Mouse (Mus musculus): ENCODE measurements around the gene Fam222a. TPM values are rescaled to one million over a fixed set of nuclear protein-coding genes. Genes with fewer than 3 reads are reported as not detected.
A peak's percentile ranks its signal among the peaks of the same experiment; 100 is the strongest.

Fam222a gene
- polyA plus RNA-seq, 1 experiment: 3.4 TPM

- H3K27me3 ChIP-seq (ENCODE audit: control insufficient read depth, insufficient read depth, low read length, poor library complexity, severe bottlenecking): no peaks in the 10 kb centered on the region
These were observed 77.1 kb downstream of the Fam222a start for GRCm38 (mm10) chr5:114644918-114645317.

DNA sequence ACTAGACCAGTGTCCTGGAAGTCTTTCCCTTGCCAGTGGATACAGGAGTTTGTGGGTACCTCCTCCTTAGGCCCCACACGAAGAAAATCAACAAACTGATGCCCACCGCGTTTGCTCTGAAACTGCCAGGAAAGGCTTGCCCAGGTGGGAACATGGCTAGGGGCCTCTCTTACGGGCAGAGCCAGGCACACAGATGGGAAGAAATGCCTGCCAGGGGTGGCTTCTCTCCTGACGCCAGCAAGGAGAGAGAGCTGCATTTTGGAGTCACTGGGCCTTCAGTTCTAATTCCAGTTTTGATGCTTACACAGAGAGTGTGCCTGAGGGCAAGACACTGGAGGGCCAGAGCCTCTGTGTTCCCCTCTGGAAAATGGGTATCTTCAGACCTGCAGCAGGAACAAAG is 78.1 kb downstream of the Fam222a start:
- H3K27ac ChIP-seq (ENCODE audit: insufficient read depth, low read length): no peak overlapping the region
- H3K27me3 ChIP-seq (ENCODE audit: control insufficient read depth, insufficient read depth, low read length, poor library complexity, severe bottlenecking): no peaks in the 10 kb centered on the region
- no peak overlapping the region for H3K9ac ChIP-seq (ENCODE audit: low read depth, poor library complexity, severe bottlenecking)
- H3K36me3 ChIP-seq (ENCODE audit: control insufficient read depth, insufficient read depth, low read length, poor library complexity, severe bottlenecking): no peaks in the 10 kb centered on the region
- H3K9me3 ChIP-seq (replicated peaks; ENCODE audit: control insufficient read depth, insufficient read depth, low read length, poor library complexity, severe bottlenecking): no peaks in the 10 kb centered on the region
- TF ChIP-seq CTCF (IDR thresholded peaks at IDR 0.05; ENCODE audit: low read depth, low read length) (no peak), EP300 (IDR thresholded peaks at IDR 0.05; ENCODE audit: insufficient read depth, low read depth, low read length) (no peak), POLR2A (IDR thresholded peaks at IDR 0.05; ENCODE audit: insufficient read depth, low read length) (no peak)
- H3K4me3 ChIP-seq (ENCODE audit: low read depth, low read length): no peak overlapping the region
- no peaks in the 10 kb centered on the region for H3K4me1 ChIP-seq (ENCODE audit: control insufficient read depth, insufficient read depth, low read length)

More at GRCm38 (mm10) chr5:114644918-114645317, 77.1 kb downstream of the Fam222a start:
- TF ChIP-seq CTCF (IDR thresholded peaks at IDR 0.05; ENCODE audit: low read depth, low read length): no peak
- TF ChIP-seq EP300 (IDR thresholded peaks at IDR 0.05; ENCODE audit: insufficient read depth, low read depth, low read length): no peak
- TF ChIP-seq POLR2A (IDR thresholded peaks at IDR 0.05; ENCODE audit: insufficient read depth, low read length): no peak
- Histone ChIP-seq H3K36me3 (ENCODE audit: control insufficient read depth, insufficient read depth, low read length, poor library complexity, severe bottlenecking) (no peaks in the 10 kb centered on the region), H3K9ac (ENCODE audit: low read depth, poor library complexity, severe bottlenecking) (no peak overlapping the region), H3K27ac (ENCODE audit: insufficient read depth, low read length) (no peak overlapping the region), H3K9me3 (replicated peaks; ENCODE audit: control insufficient read depth, insufficient read depth, low read length, poor library complexity, severe bottlenecking) (no peaks in the 10 kb centered on the region), H3K4me1 (ENCODE audit: control insufficient read depth, insufficient read depth, low read length) (no peaks in the 10 kb centered on the region), H3K4me3 (ENCODE audit: low read depth, low read length) (no peak overlapping the region)

DNA sequence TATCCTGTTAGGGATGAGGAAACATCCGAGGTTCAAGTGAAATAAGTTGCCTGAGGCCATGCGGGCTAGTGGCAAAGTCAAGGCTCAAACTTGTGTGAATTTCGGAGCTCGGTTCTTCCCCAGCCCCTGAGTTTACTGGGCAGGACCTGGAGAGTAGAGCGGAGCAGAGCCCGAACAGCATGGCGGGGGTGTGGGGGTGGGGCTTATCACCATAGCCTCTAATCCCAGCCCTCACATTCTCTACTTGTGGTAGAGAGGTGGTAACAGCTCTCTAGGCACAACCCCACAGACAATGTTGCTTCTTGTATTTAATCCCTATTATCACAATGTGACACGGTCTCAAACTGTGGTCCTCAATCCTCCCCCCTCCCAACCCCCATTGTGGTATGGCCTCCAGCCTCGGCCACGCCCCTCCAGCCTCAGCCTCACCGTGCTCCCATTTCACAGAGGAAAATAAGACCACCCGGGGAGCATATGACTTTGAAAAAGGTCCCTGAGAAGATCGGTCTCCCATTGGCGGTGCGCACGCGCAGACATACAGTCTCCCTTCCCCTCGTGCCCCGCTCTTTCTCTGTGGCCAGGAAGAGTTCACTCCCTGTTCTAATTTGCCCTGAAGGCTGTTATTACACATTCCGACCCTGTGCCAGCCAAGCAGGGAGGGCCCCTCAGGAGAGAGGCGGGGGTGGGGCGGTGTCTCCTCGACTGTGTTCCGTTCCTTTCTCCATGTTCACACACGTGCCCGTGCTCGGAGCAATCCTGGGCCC is 79.6 kb downstream of the Fam222a start:
- no peaks in the 10 kb centered on the region for H3K9me3 ChIP-seq (replicated peaks; ENCODE audit: control insufficient read depth, insufficient read depth, low read length, poor library complexity, severe bottlenecking)
- peak overlapping the region; percentile 81 for H3K4me3 ChIP-seq (ENCODE audit: low read depth, low read length)
- no peaks in the 10 kb centered on the region for H3K4me1 ChIP-seq (ENCODE audit: control insufficient read depth, insufficient read depth, low read length)
- TF ChIP-seq POLR2A (IDR thresholded peaks at IDR 0.05; ENCODE audit: insufficient read depth, low read length) (peak; percentile 83), EP300 (IDR thresholded peaks at IDR 0.05; ENCODE audit: insufficient read depth, low read depth, low read length) (0 out of 2 replicates have a peak, but pooled peaks have one; percentile 49), CTCF (IDR thresholded peaks at IDR 0.05; ENCODE audit: low read depth, low read length) (no peak)
- H3K36me3 ChIP-seq (ENCODE audit: control insufficient read depth, insufficient read depth, low read length, poor library complexity, severe bottlenecking): no peaks in the 10 kb centered on the region
- H3K27ac ChIP-seq (ENCODE audit: insufficient read depth, low read length): peak overlapping the region; percentile 27; the same call in 1 of the 2 replicates
- H3K27me3 ChIP-seq (ENCODE audit: control insufficient read depth, insufficient read depth, low read length, poor library complexity, severe bottlenecking): no peaks in the 10 kb centered on the region
- peak overlapping the region; percentile 26; the same call in 1 of the 2 replicates for H3K9ac ChIP-seq (ENCODE audit: low read depth, poor library complexity, severe bottlenecking)

DNA sequence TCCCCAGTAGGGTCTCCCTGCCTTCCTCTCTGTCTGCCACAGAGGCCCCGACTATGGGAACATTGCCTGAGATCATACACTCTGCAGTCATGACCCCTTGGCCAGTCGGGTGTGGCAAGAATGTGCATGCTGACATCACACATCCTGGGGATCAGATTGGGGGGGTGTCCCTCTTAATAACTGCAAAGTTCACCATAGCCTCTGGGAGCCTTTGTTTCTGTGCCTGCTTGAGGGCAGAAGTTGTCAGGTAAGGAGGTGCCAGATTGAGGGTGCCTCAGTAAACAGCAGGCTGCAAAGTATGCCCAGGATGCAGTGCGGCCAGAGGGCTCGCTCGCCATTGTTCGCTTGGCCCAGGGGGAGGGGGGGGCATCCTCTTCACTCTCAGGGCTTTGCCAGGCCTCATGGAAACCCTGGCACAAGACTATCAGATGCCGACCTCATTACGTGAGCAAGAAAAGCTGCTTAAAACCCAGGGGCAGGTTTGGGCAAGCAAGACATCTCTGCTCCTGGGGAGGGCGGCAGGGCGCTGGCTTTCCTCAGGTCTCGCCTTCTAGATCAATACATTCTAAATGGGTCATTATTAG is 81.0 kb downstream of the Fam222a start:
- Histone ChIP-seq H3K27ac (ENCODE audit: insufficient read depth, low read length) (no peak overlapping the region), H3K36me3 (ENCODE audit: control insufficient read depth, insufficient read depth, low read length, poor library complexity, severe bottlenecking) (no peaks in the 10 kb centered on the region), H3K9ac (ENCODE audit: low read depth, poor library complexity, severe bottlenecking) (no peak overlapping the region), H3K4me1 (ENCODE audit: control insufficient read depth, insufficient read depth, low read length) (no peaks in the 10 kb centered on the region), H3K9me3 (replicated peaks; ENCODE audit: control insufficient read depth, insufficient read depth, low read length, poor library complexity, severe bottlenecking) (no peaks in the 10 kb centered on the region), H3K4me3 (ENCODE audit: low read depth, low read length) (no peak overlapping the region), H3K27me3 (ENCODE audit: control insufficient read depth, insufficient read depth, low read length, poor library complexity, severe bottlenecking) (no peaks in the 10 kb centered on the region)
- TF ChIP-seq POLR2A (IDR thresholded peaks at IDR 0.05; ENCODE audit: insufficient read depth, low read length) (no peak), CTCF (IDR thresholded peaks at IDR 0.05; ENCODE audit: low read depth, low read length) (no peak), EP300 (IDR thresholded peaks at IDR 0.05; ENCODE audit: insufficient read depth, low read depth, low read length) (no peak)

- Histone ChIP-seq H3K4me1 (ENCODE audit: control insufficient read depth, insufficient read depth, low read length) (no peaks in the 10 kb centered on the region), H3K27ac (ENCODE audit: insufficient read depth, low read length) (no peak overlapping the region), H3K9me3 (replicated peaks; ENCODE audit: control insufficient read depth, insufficient read depth, low read length, poor library complexity, severe bottlenecking) (no peaks in the 10 kb centered on the region), H3K36me3 (ENCODE audit: control insufficient read depth, insufficient read depth, low read length, poor library complexity, severe bottlenecking) (no peaks in the 10 kb centered on the region), H3K27me3 (ENCODE audit: control insufficient read depth, insufficient read depth, low read length, poor library complexity, severe bottlenecking) (no peaks in the 10 kb centered on the region), H3K9ac (ENCODE audit: low read depth, poor library complexity, severe bottlenecking) (no peak overlapping the region), H3K4me3 (ENCODE audit: low read depth, low read length) (0 out of 2 replicates have a peak overlapping the region, but pooled peaks have one; percentile 2)
- no peak for TF ChIP-seq CTCF (IDR thresholded peaks at IDR 0.05; ENCODE audit: low read depth, low read length)
- no peak for TF ChIP-seq POLR2A (IDR thresholded peaks at IDR 0.05; ENCODE audit: insufficient read depth, low read length)
- TF ChIP-seq EP300 (IDR thresholded peaks at IDR 0.05; ENCODE audit: insufficient read depth, low read depth, low read length): no peak
These were observed 83.2 kb downstream of the Fam222a start for GRCm38 (mm10) chr5:114651002-114651401.

GRCm38 (mm10) chr5:114651449-114651848 is 83.6 kb downstream of the Fam222a start:
- TF ChIP-seq EP300 (IDR thresholded peaks at IDR 0.05; ENCODE audit: insufficient read depth, low read depth, low read length) (no peak), CTCF (IDR thresholded peaks at IDR 0.05; ENCODE audit: low read depth, low read length) (no peak), POLR2A (IDR thresholded peaks at IDR 0.05; ENCODE audit: insufficient read depth, low read length) (no peak)
- H3K4me1 ChIP-seq (ENCODE audit: control insufficient read depth, insufficient read depth, low read length): no peaks in the 10 kb centered on the region
- H3K27me3 ChIP-seq (ENCODE audit: control insufficient read depth, insufficient read depth, low read length, poor library complexity, severe bottlenecking): no peaks in the 10 kb centered on the region
- H3K9me3 ChIP-seq (replicated peaks; ENCODE audit: control insufficient read depth, insufficient read depth, low read length, poor library complexity, severe bottlenecking): no peaks in the 10 kb centered on the region
- H3K4me3 ChIP-seq (ENCODE audit: low read depth, low read length): no peak overlapping the region
- H3K36me3 ChIP-seq (ENCODE audit: control insufficient read depth, insufficient read depth, low read length, poor library complexity, severe bottlenecking): no peaks in the 10 kb centered on the region
- no peak overlapping the region for H3K9ac ChIP-seq (ENCODE audit: low read depth, poor library complexity, severe bottlenecking)
- H3K27ac ChIP-seq (ENCODE audit: insufficient read depth, low read length): no peak overlapping the region

Measured in ES-Bruce4 (cell line).